Mouse (Mus musculus): ENCODE data around the gene Kiz. TPM values are rescaled to one million over a fixed set of nuclear protein-coding genes. Genes with fewer than 3 reads are reported as not detected.

Gene Kiz
- total and polyA plus RNA-seq, 2 experiments from 2014 or later, result 18.1 to 18.2 TPM

- Histone ChIP-seq H3K27me3 (ENCODE audit: insufficient read depth, low read length) (peaks cover 32% of the 10 kb centered on the region), H3K4me2 (ENCODE audit: low read depth) (no peak overlapping the region), H3K4me3 (ENCODE audit: low read depth, low read length) (no peak overlapping the region), H3K4me1 (ENCODE audit: insufficient read depth) (no peaks in the 10 kb centered on the region), H3K36me3 (ENCODE audit: insufficient read depth) (no peaks in the 10 kb centered on the region), H3K9me3 (ENCODE audit: low read length) (no peaks in the 10 kb centered on the region), H3K27ac (ENCODE audit: low read depth, low read length) (no peak overlapping the region), H3K9ac (no peak overlapping the region)
- DNase-seq (no peak), ATAC-seq (no peak)
- no peak for TF ChIP-seq CTCF (IDR thresholded peaks at IDR 0.05; ENCODE audit: low read depth)
- 86% methylated on average over 4 of the region's 4 CpGs for WGBS
These were observed 27.7 kb upstream of the Kiz start for GRCm38 (mm10) chr2:146828006-146828405.

GRCm38 (mm10) chr2:146833222-146834063, 22.2 kb upstream of the Kiz start:
- H3K4me3 ChIP-seq (ENCODE audit: low read depth, low read length), result no peak overlapping the region
- WGBS, result 2% methylated on average over 31 of the region's 31 CpGs
- no peaks in the 10 kb centered on the region for H3K9me3 ChIP-seq (ENCODE audit: low read length)
- DNase-seq (peak; percentile 44), ATAC-seq (no peak; the same call in 1 of the 2 replicates)
- H3K27ac ChIP-seq (ENCODE audit: low read depth, low read length), result 0 out of 2 replicates have a peak overlapping the region, but pooled peaks have one; percentile 17
- peak overlapping the region; percentile 41 for H3K4me2 ChIP-seq (ENCODE audit: low read depth)
- no peak for TF ChIP-seq CTCF (IDR thresholded peaks at IDR 0.05; ENCODE audit: low read depth)
- H3K36me3 ChIP-seq (ENCODE audit: insufficient read depth), result no peaks in the 10 kb centered on the region
- H3K9ac ChIP-seq, result no peak overlapping the region
- no peaks in the 10 kb centered on the region for H3K4me1 ChIP-seq (ENCODE audit: insufficient read depth)
- peaks cover 67% of the 10 kb centered on the region for H3K27me3 ChIP-seq (ENCODE audit: insufficient read depth, low read length)

- no peak for ATAC-seq
- Histone ChIP-seq H3K4me2 (ENCODE audit: low read depth) (peak overlapping the region; percentile 41), H3K27ac (ENCODE audit: low read depth, low read length) (peak overlapping the region; percentile 62), H3K36me3 (ENCODE audit: insufficient read depth) (no peaks in the 10 kb centered on the region), H3K27me3 (ENCODE audit: insufficient read depth, low read length) (peaks cover 69% of the 10 kb centered on the region), H3K9me3 (ENCODE audit: low read length) (no peaks in the 10 kb centered on the region), H3K4me1 (ENCODE audit: insufficient read depth) (no peaks in the 10 kb centered on the region), H3K9ac (peak overlapping the region; percentile 15; the same call in 1 of the 2 replicates), H3K4me3 (ENCODE audit: low read depth, low read length) (peak overlapping the region; percentile 21)
- under 1% methylated on average over 5 of the region's 5 CpGs for WGBS
- TF ChIP-seq CTCF (IDR thresholded peaks at IDR 0.05; ENCODE audit: low read depth), result no peak
- no peak for DNase-seq
These were observed 21.7 kb upstream of the Kiz start for GRCm38 (mm10) chr2:146834064-146834313.

GRCm38 (mm10) chr2:146834314-146835201, 21.1 kb upstream of the Kiz start:
- peaks cover 67% of the 10 kb centered on the region for H3K27me3 ChIP-seq (ENCODE audit: insufficient read depth, low read length)
- ATAC-seq, result peak; percentile 63
- peak; percentile 78 for DNase-seq
- WGBS, result under 1% methylated on average over 63 of the region's 63 CpGs
- 0 out of 2 replicates have a peak, but pooled peaks have one; percentile 9 for TF ChIP-seq CTCF (IDR thresholded peaks at IDR 0.05; ENCODE audit: low read depth)
- H3K9me3 ChIP-seq (ENCODE audit: low read length), result no peaks in the 10 kb centered on the region
- H3K4me1 ChIP-seq (ENCODE audit: insufficient read depth), result no peaks in the 10 kb centered on the region
- peak overlapping the region; percentile 15; the same call in 1 of the 2 replicates for H3K9ac ChIP-seq
- H3K4me2 ChIP-seq (ENCODE audit: low read depth), result peak overlapping the region; percentile 41
- peak overlapping the region; percentile 21 for H3K4me3 ChIP-seq (ENCODE audit: low read depth, low read length)
- H3K36me3 ChIP-seq (ENCODE audit: insufficient read depth), result no peaks in the 10 kb centered on the region
- H3K27ac ChIP-seq (ENCODE audit: low read depth, low read length), result peak overlapping the region; percentile 62

GRCm38 (mm10) chr2:146835241-146835990, 20.2 kb upstream of the Kiz start:
- H3K4me3 ChIP-seq (ENCODE audit: low read depth, low read length), result peak overlapping the region; percentile 21; the same call in 1 of the 2 replicates
- peak overlapping the region; percentile 41 for H3K4me2 ChIP-seq (ENCODE audit: low read depth)
- peak overlapping the region; percentile 62; the same call in 1 of the 2 replicates for H3K27ac ChIP-seq (ENCODE audit: low read depth, low read length)
- H3K9me3 ChIP-seq (ENCODE audit: low read length), result no peaks in the 10 kb centered on the region
- no peak for TF ChIP-seq CTCF (IDR thresholded peaks at IDR 0.05; ENCODE audit: low read depth)
- no peak overlapping the region for H3K9ac ChIP-seq
- peaks cover 67% of the 10 kb centered on the region for H3K27me3 ChIP-seq (ENCODE audit: insufficient read depth, low read length)
- DNase-seq (no peak), ATAC-seq (peak; percentile 8; the same call in 1 of the 2 replicates)
- 8% methylated on average over 20 of the region's 20 CpGs for WGBS
- no peaks in the 10 kb centered on the region for H3K4me1 ChIP-seq (ENCODE audit: insufficient read depth)
- H3K36me3 ChIP-seq (ENCODE audit: insufficient read depth), result no peaks in the 10 kb centered on the region

GRCm38 (mm10) chr2:146836246-146836645, 19.4 kb upstream of the Kiz start:
- Histone ChIP-seq H3K4me2 (ENCODE audit: low read depth) (no peak overlapping the region), H3K9me3 (ENCODE audit: low read length) (no peaks in the 10 kb centered on the region), H3K27ac (ENCODE audit: low read depth, low read length) (no peak overlapping the region), H3K27me3 (ENCODE audit: insufficient read depth, low read length) (peaks cover 69% of the 10 kb centered on the region), H3K4me3 (ENCODE audit: low read depth, low read length) (no peak overlapping the region), H3K36me3 (ENCODE audit: insufficient read depth) (no peaks in the 10 kb centered on the region), H3K9ac (no peak overlapping the region), H3K4me1 (ENCODE audit: insufficient read depth) (no peaks in the 10 kb centered on the region)
- TF ChIP-seq CTCF (IDR thresholded peaks at IDR 0.05; ENCODE audit: low read depth), result no peak
- peak; percentile 32 for DNase-seq
- WGBS, result 9% methylated on average over 13 of the region's 13 CpGs
- ATAC-seq, result no peak
